Mouse (Mus musculus) retina, embryonic 14.5 days (tissue): ENCODE measurements around the gene Cd19.

Source experiments
- DNase-seq: peaks from one replicate; pipeline ENCODE4 v3.0.0-alpha.2; 2015; ENCODE audit warnings: low spot score

The Cd19 gene

DNA sequence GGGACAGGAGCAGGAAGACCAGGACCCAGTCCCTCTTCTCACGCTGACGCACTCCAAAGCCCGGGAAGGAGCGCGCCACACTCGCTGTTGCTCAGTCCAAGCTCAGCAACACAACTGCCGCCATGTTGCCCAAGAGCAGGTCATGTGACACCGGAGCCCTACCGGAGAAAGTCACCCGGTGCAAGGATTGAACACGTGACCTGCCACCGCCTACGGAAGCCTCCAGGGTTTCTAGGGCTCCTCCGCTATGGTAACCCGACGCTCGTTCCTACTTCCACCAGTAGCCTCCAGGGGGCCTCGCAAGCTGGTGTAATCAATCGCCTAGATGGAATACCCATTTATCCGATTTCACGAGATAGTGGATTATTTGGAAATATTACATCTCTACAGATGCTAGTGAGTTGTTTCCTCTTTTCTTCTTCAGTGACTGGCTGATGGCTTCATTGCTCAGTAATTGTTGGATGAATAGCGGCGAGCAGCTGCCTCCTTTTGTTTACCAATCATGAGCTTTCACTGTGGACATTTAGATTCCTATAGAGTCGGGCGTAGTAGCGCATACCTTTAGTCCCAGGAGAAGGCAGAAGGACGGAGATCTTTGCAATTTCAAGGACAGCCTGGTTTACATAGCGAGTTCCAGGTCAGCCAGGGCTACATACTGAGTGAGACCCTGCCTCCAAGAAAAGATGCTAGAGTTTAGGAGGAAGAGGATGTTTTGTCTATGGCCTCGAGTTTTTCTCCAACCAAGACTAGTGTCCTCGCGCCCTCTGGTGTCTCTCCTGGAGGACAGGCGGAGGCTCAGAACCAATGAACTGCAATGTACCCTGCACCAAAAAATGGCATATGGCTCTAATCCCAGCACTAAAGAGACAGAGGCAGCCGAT, 37.2 kb downstream of the Cd19 start, which contains the start of gene Spns1:
Spns1 (minus strand) TSS at position 173 of the 881 bp plus-strand sequence.
- DNase-seq, result peak; percentile 99

DNA sequence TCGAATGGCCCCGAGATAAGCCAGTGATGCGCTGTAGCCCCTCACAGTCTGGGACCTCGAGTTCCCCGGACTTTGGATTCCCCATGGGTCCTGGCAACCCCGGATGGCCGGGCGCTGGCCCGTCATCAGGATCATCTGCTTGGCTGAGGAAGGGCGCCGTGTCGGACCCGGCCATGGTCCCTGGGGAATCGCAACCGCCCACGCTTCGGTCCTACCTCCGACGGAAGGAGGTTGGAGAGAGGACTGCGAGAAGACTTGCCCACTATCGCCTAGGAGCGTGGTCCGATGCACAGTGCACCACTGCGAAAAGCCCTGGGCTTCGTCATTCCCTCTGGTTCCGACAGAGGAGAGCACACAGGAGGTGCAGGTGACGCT, 37.8 kb downstream of the Cd19 start:
- DNase-seq, result peak; percentile 20

DNA sequence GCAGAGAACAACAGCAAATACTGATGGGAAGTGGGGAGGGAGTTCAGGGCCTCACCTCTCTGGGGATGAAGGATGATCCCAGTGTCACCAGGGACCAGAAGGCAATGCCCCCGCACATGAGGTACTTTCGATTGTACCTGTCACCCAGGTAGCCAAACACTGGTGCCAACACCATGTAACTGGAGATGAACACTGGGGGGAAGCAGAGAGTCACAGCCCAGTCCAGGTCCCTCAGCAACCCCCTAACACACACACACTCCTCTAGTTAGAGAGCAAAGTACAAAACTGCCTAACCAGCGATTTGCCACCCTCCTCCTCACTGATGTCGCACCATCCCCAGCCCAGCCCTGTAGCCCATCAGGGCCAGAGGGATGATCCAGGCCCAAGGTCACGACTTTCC, 39.7 kb downstream of the Cd19 start:
- no peak for DNase-seq

DNA sequence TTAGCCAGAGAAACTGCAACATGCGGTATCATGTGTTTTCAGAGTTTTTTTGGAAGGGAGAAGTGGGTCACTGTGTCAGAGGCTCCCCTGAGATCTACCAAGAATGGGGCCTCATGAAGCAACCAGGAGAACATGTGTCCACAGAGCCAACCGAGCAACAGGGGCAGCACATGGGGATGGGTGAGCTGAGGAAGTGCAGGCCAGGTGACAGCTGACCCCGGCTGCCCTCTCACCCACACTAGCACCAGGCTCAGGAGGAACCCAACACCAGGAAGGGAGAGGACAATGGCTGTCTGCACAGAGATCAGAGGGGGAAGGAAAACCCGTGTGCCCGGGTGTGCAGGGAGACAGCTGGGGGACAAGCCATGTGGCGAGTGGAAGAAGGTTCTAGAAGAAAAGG, 40.2 kb downstream of the Cd19 start:
- DNase-seq, result no peak

DNA sequence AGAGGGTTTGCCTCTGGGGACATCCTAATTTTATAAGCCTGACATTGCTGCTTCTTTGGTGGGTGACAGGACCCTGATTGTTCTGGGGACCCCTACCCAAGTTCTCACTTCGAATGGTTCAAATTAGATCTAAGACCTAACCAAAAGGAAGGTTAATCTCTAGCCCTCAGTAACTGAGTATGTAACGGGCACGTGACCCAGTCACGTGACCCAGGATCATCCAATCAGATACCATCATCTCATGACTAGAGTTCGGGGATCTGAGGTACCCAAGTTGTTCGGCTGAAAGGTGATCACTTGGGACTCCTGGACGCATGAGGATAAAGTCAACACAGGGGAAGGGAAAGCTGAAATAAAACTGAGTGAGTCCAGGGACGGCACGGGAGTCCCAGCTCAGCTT, 41.7 kb downstream of the Cd19 start:
- no peak for DNase-seq

DNA sequence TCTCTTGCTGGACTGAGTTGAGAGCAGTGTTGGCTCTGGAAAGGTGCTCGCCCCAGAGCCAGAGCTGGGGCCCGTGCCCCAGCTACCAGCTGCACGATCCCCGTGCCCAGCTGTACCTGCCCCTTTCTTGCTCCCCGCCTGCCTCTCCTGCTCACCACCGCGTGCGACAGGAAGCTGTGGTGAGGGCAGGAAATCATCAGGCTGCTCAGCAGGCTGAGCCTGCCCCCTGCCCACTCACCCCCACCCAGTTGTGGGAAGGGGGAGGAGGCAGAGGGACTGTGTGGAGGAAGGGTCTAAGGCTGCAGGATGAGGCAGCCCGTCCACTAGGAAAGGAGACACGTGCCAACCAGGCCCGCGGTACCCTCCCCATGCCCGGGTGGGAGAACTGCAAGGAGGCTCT, 45.3 kb downstream of the Cd19 start, which contains the start of gene Lat:
Lat (minus strand) TSS at position 178 of the 400 bp plus-strand sequence.
- DNase-seq, result no peak

DNA sequence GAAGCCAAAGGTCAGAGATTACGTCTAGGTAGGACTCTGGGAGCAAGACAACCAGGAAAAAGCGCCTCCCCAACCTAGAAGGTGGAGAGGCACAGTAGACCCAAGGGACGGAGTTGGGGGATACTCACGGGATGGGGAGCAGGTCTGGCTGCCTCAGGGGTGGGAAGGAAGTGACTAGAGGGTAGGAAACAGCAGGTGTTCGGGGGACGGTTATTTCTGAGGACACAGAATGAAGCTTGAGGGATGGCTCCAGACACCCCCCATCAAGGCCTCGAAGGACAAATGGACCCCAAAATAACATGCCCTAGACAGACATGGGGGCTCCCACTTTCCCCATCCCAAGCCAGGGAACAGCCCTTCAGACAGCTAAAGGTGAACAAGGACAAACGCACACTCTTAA, 46.3 kb downstream of the Cd19 start:
- no peak for DNase-seq

DNA sequence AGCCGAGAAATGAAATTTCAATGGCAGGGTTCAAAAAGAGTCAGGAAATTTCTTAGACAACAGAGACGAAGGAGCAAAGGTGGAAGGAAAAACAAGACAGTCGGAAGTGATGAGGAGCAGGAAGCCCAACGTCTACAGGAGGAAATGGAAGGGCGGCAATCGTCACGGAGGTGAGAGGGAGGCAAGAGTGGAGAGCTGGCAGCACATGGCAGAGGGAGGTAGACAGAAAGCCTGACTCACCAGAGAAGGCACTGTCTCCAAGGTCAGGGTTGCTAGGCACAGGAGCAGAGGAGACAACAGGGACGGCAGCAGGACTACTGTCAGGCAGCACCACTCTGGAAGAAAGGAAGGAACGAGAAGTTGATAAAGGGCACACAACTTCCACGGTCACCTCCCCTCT, 47.1 kb downstream of the Cd19 start:
- DNase-seq, result no peak

DNA sequence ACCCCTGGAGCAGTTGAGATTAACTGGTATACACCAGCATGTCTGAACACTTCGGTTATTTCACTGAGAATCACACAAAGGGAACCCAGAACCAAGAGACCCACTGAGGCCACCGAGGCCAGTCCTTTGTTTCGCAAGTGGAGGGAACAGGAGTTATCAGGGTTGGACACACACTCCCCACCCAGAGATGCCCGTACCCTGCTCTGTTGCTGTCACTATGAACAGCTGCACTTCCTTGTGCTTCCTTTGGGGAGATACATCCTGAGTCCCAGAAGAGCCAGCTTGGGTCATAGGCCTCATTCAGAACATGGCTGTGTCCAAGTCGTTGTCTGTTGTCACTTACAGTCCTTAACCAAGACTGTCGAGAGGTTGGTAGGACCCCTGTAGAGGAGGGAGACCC, 51.7 kb downstream of the Cd19 start:
- DNase-seq, result no peak

DNA sequence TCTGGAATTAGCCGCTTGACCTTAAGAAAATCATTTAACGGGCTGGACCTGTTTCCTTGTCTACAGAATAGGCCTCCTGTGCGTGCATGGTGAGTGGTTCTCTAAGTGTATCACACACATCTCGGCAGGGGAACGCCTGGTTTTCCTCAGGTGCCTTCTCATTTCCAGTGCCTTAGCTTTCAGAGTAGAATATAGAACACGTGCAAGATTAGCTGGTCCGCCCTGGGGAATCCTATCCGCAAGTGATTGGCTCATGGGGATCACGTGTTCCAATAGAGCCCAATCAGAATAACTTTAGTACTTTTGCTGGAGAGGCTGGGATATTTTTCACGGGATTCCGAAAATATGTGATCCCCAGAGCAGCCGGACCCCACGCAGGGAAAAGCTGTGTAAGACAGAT, 55.6 kb downstream of the Cd19 start:
- DNase-seq, result no peak
